Mouse (Mus musculus): ENCODE data around the gene Hao1. TPM values are rescaled to one million over a fixed set of nuclear protein-coding genes. Genes with fewer than 3 reads are reported as not detected.

Gene Hao1
- polyA plus RNA-seq, 1 experiment from 2014 or later: 0.11 TPM

- H3K27me3 ChIP-seq: no peaks in the 10 kb centered on the region
- no peaks in the 10 kb centered on the region for H3K36me3 ChIP-seq
- 54% methylated on average over 11 of the region's 11 CpGs for WGBS
- no peak overlapping the region for H3K9ac ChIP-seq
- H3K9me3 ChIP-seq: no peaks in the 10 kb centered on the region
- peak; percentile 78 for ATAC-seq (ENCODE audit: low FRiP score, low read depth)
- H3K4me2 ChIP-seq (replicated peaks): peak overlapping the region; percentile 46
- H3K27ac ChIP-seq: peak overlapping the region; percentile 61; the same call in 1 of the 2 replicates
- H3K4me1 ChIP-seq: peaks cover 15% of the 10 kb centered on the region
- H3K4me3 ChIP-seq: 0 out of 2 replicates have a peak overlapping the region, but pooled peaks have one; percentile 8
Measured at GRCm38 (mm10) chr2:134527419-134528114, 26.6 kb downstream of the Hao1 start.

- no peak overlapping the region for H3K4me3 ChIP-seq
Measured at GRCm38 (mm10) chr2:134518042-134518441, 36.1 kb downstream of the Hao1 start.

GRCm38 (mm10) chr2:134499777-134500176, 54.4 kb downstream of the Hao1 start:
- Histone ChIP-seq H3K27ac (no peak overlapping the region), H3K4me2 (replicated peaks) (no peak overlapping the region), H3K4me3 (no peak overlapping the region), H3K9ac (no peak overlapping the region), H3K9me3 (no peaks in the 10 kb centered on the region), H3K4me1 (0 out of 2 replicates have a peak, but pooled peaks cover 10% of the 10 kb centered on the region), H3K27me3 (no peaks in the 10 kb centered on the region), H3K36me3 (no peaks in the 10 kb centered on the region)
- no peak for ATAC-seq (ENCODE audit: low FRiP score, low read depth)
- 78% methylated on average over 3 of the region's 3 CpGs for WGBS

More at GRCm38 (mm10) chr2:134518042-134518441, 36.1 kb downstream of the Hao1 start:
- H3K4me1 ChIP-seq: no peaks in the 10 kb centered on the region
- H3K27ac ChIP-seq: no peak overlapping the region
- H3K9ac ChIP-seq: no peak overlapping the region
- no peaks in the 10 kb centered on the region for H3K9me3 ChIP-seq
- no peak for ATAC-seq (ENCODE audit: low FRiP score, low read depth)
- H3K36me3 ChIP-seq: no peaks in the 10 kb centered on the region
- no peak overlapping the region for H3K4me2 ChIP-seq (replicated peaks)
- no peaks in the 10 kb centered on the region for H3K27me3 ChIP-seq

GRCm38 (mm10) chr2:134498450-134498849, 55.7 kb downstream of the Hao1 start:
- Histone ChIP-seq H3K27me3 (no peaks in the 10 kb centered on the region), H3K9me3 (no peaks in the 10 kb centered on the region), H3K27ac (no peak overlapping the region), H3K4me3 (no peak overlapping the region), H3K4me2 (replicated peaks) (no peak overlapping the region), H3K36me3 (no peaks in the 10 kb centered on the region), H3K9ac (no peak overlapping the region), H3K4me1 (0 out of 2 replicates have a peak, but pooled peaks cover 10% of the 10 kb centered on the region)
- no peak for ATAC-seq (ENCODE audit: low FRiP score, low read depth)
- 51% methylated on average over 7 of the region's 7 CpGs for WGBS

- no peak overlapping the region for H3K9ac ChIP-seq
- H3K4me3 ChIP-seq: no peak overlapping the region
- no peak overlapping the region for H3K4me2 ChIP-seq (replicated peaks)
- H3K27ac ChIP-seq: no peak overlapping the region
- H3K4me1 ChIP-seq: peaks cover 19% of the 10 kb centered on the region
- ATAC-seq (ENCODE audit: low FRiP score, low read depth): no peak
- H3K9me3 ChIP-seq: no peaks in the 10 kb centered on the region
- H3K36me3 ChIP-seq: no peaks in the 10 kb centered on the region
- WGBS: 86% methylated on average over 6 of the region's 6 CpGs
- no peaks in the 10 kb centered on the region for H3K27me3 ChIP-seq
Measured at GRCm38 (mm10) chr2:134488671-134489070, 65.5 kb downstream of the Hao1 start.

- 32% methylated on average over 11 of the region's 11 CpGs for WGBS
- ATAC-seq (ENCODE audit: low FRiP score, low read depth): peak; percentile 78
- no peak overlapping the region for H3K27ac ChIP-seq
- H3K4me2 ChIP-seq (replicated peaks): no peak overlapping the region
- H3K27me3 ChIP-seq: no peaks in the 10 kb centered on the region
- peaks cover 19% of the 10 kb centered on the region for H3K4me1 ChIP-seq
- no peak overlapping the region for H3K4me3 ChIP-seq
- H3K9ac ChIP-seq: no peak overlapping the region
- H3K9me3 ChIP-seq: no peaks in the 10 kb centered on the region
- no peaks in the 10 kb centered on the region for H3K36me3 ChIP-seq
Measured at GRCm38 (mm10) chr2:134486055-134486834, 67.9 kb downstream of the Hao1 start.

- Histone ChIP-seq H3K4me1 (peaks cover 19% of the 10 kb centered on the region), H3K36me3 (no peaks in the 10 kb centered on the region), H3K27me3 (no peaks in the 10 kb centered on the region), H3K9me3 (no peaks in the 10 kb centered on the region), H3K4me2 (replicated peaks) (no peak overlapping the region), H3K4me3 (no peak overlapping the region), H3K9ac (no peak overlapping the region), H3K27ac (no peak overlapping the region)
- WGBS: 27% methylated on average over 4 of the region's 4 CpGs
- peak; percentile 41; the same call in 1 of the 2 replicates for ATAC-seq (ENCODE audit: low FRiP score, low read depth)
Measured at GRCm38 (mm10) chr2:134482683-134483082, 71.5 kb downstream of the Hao1 start.

- Histone ChIP-seq H3K4me2 (replicated peaks) (no peak overlapping the region), H3K4me3 (no peak overlapping the region), H3K9ac (no peak overlapping the region), H3K4me1 (peaks cover 14% of the 10 kb centered on the region), H3K9me3 (no peaks in the 10 kb centered on the region), H3K27me3 (no peaks in the 10 kb centered on the region), H3K36me3 (no peaks in the 10 kb centered on the region), H3K27ac (no peak overlapping the region)
- WGBS: 14% methylated on average over 8 of the region's 8 CpGs
- ATAC-seq (ENCODE audit: low FRiP score, low read depth): no peak
Measured at GRCm38 (mm10) chr2:134481759-134482158, 72.4 kb downstream of the Hao1 start.

- Histone ChIP-seq H3K27ac (no peak overlapping the region), H3K4me1 (peaks cover 9% of the 10 kb centered on the region), H3K9me3 (no peaks in the 10 kb centered on the region), H3K27me3 (no peaks in the 10 kb centered on the region), H3K4me3 (no peak overlapping the region), H3K4me2 (replicated peaks) (no peak overlapping the region), H3K36me3 (no peaks in the 10 kb centered on the region), H3K9ac (no peak overlapping the region)
- 90% methylated on average over 6 of the region's 6 CpGs for WGBS
- no peak for ATAC-seq (ENCODE audit: low FRiP score, low read depth)
Measured at GRCm38 (mm10) chr2:134481174-134481573, 73.0 kb downstream of the Hao1 start.

- Histone ChIP-seq H3K9ac (no peak overlapping the region), H3K27ac (no peak overlapping the region), H3K4me2 (replicated peaks) (no peak overlapping the region), H3K4me3 (no peak overlapping the region), H3K27me3 (no peaks in the 10 kb centered on the region), H3K9me3 (no peaks in the 10 kb centered on the region), H3K4me1 (no peaks in the 10 kb centered on the region), H3K36me3 (no peaks in the 10 kb centered on the region)
- 84% methylated on average over 2 of the region's 2 CpGs for WGBS
- ATAC-seq (ENCODE audit: low FRiP score, low read depth): no peak
Measured at GRCm38 (mm10) chr2:134465132-134465531, 89.0 kb downstream of the Hao1 start.

GRCm38 (mm10) chr2:134462321-134462720, 91.8 kb downstream of the Hao1 start:
- 75% methylated on average over 6 of the region's 6 CpGs for WGBS
- H3K4me2 ChIP-seq (replicated peaks): no peak overlapping the region
- no peaks in the 10 kb centered on the region for H3K9me3 ChIP-seq
- no peaks in the 10 kb centered on the region for H3K27me3 ChIP-seq
- no peak overlapping the region for H3K4me3 ChIP-seq
- no peaks in the 10 kb centered on the region for H3K36me3 ChIP-seq
- H3K4me1 ChIP-seq: no peaks in the 10 kb centered on the region
- H3K9ac ChIP-seq: no peak overlapping the region
- no peak overlapping the region for H3K27ac ChIP-seq
- no peak for ATAC-seq (ENCODE audit: low FRiP score, low read depth)

GRCm38 (mm10) chr2:134460831-134461230, 93.3 kb downstream of the Hao1 start:
- no peaks in the 10 kb centered on the region for H3K27me3 ChIP-seq
- H3K4me2 ChIP-seq (replicated peaks): no peak overlapping the region
- no peak overlapping the region; the same call in 1 of the 2 replicates for H3K27ac ChIP-seq
- no peaks in the 10 kb centered on the region for H3K9me3 ChIP-seq
- no peak for ATAC-seq (ENCODE audit: low FRiP score, low read depth)
- H3K4me1 ChIP-seq: peaks cover 6% of the 10 kb centered on the region; the same call in 1 of the 2 replicates
- H3K9ac ChIP-seq: no peak overlapping the region
- WGBS: 61% methylated on average over 5 of the region's 5 CpGs
- H3K4me3 ChIP-seq: no peak overlapping the region
- H3K36me3 ChIP-seq: no peaks in the 10 kb centered on the region
